Mouse (Mus musculus) kidney, embryonic 14.5 days (tissue): ENCODE results near the gene Rnf168. TPM values are rescaled to one million over a fixed set of nuclear protein-coding genes. Genes with fewer than 3 reads are reported as not detected.
"Not testable (repeated sequence)": the region's sequence is repeated elsewhere in the genome, so short reads cannot be mapped to it uniquely, and the experiment has no call there.

Source experiments
- ATAC-seq: fragments of 200-750 bp; cut with Nextera tagmentation; 2 replicates; pipeline ENCODE4 v1.8.0; 2017; ENCODE audit warnings: moderate number of reproducible peaks, mild to moderate bottlenecking, moderate TSS enrichment, moderate library complexity; ENCODE audit not compliant: low FRiP score, low TSS enrichment
- H3K27ac ChIP-seq: fragments of 300-500 bp; sonication (generic); 2 replicates; pipeline ENCODE4 v1.5.1; 2014; ENCODE audit warnings: low read depth, mild to moderate bottlenecking, low read length, moderate library complexity, mixed read lengths
- H3K27me3 ChIP-seq: fragments of 300-500 bp; sonication (generic); 2 replicates; pipeline ENCODE4 v1.6.1; 2014; ENCODE audit warnings: mild to moderate bottlenecking, low read length; ENCODE audit not compliant: control insufficient read depth, insufficient read depth
- H3K36me3 ChIP-seq: fragments of 300-500 bp; sonication (generic); 2 replicates; pipeline ENCODE4 v1.6.1; 2014; ENCODE audit warnings: low read length, mixed read lengths; ENCODE audit not compliant: control insufficient read depth, insufficient read depth
- H3K4me1 ChIP-seq: fragments of 300-500 bp; sonication (generic); 2 replicates; pipeline ENCODE4 v1.6.1; 2014; ENCODE audit warnings: low read length, mixed read lengths; ENCODE audit not compliant: control insufficient read depth, insufficient read depth
- H3K4me2 ChIP-seq: fragments of 300-500 bp; sonication (generic); replicated peaks from 2 replicates; pipeline ENCODE4 v1.6.1; 2014; ENCODE audit warnings: low read depth, mild to moderate bottlenecking, low read length
- H3K4me3 ChIP-seq: fragments of 300-500 bp; sonication (generic); 2 replicates; pipeline ENCODE4 v1.5.1; 2014; ENCODE audit warnings: mild to moderate bottlenecking, low read length
- H3K9ac ChIP-seq: fragments of 300-500 bp; sonication (generic); 2 replicates; pipeline ENCODE4 v1.6.1; 2014; ENCODE audit warnings: low read depth, mild to moderate bottlenecking, low read length, moderate library complexity
- H3K9me3 ChIP-seq: fragments of 300-500 bp; sonication (generic); 2 replicates; pipeline ENCODE4 v1.6.1; 2016; ENCODE audit warnings: low read length; ENCODE audit not compliant: control insufficient read depth
- WGBS: fragments of 180-500 bp; shearing (Covaris S2); extraction: QIAGEN DNeasy Blood & Tissue Kit; methylation state at CpG from one replicate; pipeline ENCODE4 v1.1.7; 2014; 5-methylcytosine and 5-hydroxymethylcytosine counted together
- polyA plus RNA-seq: library from polyadenylated mRNA; unstranded; fragments of >200 nt; fragmentation: Nextera tagmentation; extraction: Ambion mirVana; gene quantifications from 2 replicates; pipeline ENCODE4 v1.2.1, GENCODE M21; 2014

Rnf168 gene
- polyA plus RNA-seq, 1 experiment from 2014 or later = 32.6 TPM

DNA sequence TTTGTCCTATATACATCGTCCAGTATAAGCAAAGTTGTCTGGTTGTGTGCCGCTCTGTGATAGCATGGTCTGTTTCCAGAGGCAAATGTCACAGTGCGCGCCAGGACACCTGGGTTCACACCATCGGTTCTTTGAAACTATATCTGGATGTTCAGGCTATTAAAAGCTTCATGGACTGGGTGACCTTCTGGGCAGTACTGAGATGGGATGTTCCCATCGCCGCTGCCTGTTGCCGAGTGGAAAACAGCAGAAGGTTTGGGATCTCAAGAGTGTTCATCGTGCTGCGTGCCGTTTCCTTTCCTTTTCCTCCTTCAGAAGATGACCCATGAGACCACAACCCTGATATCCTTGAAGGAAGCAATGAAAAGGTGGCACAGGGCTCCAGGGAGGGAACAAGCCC lies 6.0 kb upstream of the Rnf168 start, which contains the start of gene Smco1:
TSS of gene Smco1 (plus strand) at position 178 of the 400 bp plus-strand sequence.
- Histone ChIP-seq H3K4me3 (no peak within 1 kb of the TSS), H3K36me3 (no peaks in the 10 kb centered on the region), H3K4me2 (no peak within 1 kb of the TSS), H3K27me3 (no peaks in the 10 kb centered on the region), H3K4me1 (no peaks in the 10 kb centered on the region), H3K9ac (no peak within 1 kb of the TSS), H3K9me3 (no peaks in the 10 kb centered on the region), H3K27ac (no peak within 1 kb of the TSS)
- 84% methylated on average over 11 of the region's 11 CpGs for WGBS
- ATAC-seq = no peak

DNA sequence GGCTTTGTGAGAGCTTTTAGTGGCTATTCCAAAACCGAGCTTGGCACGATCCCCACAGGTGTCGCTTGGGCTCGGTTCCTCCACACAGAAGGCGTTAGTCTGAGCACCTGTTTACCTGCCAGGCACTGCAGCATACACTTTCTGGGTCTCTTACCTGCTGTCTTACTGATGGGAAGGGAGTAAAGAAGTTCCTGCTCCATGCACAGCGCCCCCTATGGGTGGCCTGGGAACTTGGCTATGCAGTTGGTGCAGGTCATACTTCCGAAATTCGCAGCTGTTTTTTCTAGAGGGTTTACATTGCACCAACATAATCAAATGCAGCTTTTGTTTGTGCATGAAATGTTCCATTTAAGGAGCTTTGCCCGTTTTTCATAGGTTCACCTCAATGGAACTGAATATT lies 3.9 kb upstream of the Rnf168 start:
- H3K9me3 ChIP-seq = no peaks in the 10 kb centered on the region
- no peaks in the 10 kb centered on the region for H3K36me3 ChIP-seq
- H3K27me3 ChIP-seq = no peaks in the 10 kb centered on the region
- H3K4me2 ChIP-seq = no peak overlapping the region
- no peak overlapping the region for H3K9ac ChIP-seq
- no peak overlapping the region for H3K4me3 ChIP-seq
- ATAC-seq = no peak
- no peaks in the 10 kb centered on the region; the same call in 1 of the 2 replicates for H3K4me1 ChIP-seq
- 57% methylated on average over 9 of the region's 9 CpGs for WGBS
- no peak overlapping the region for H3K27ac ChIP-seq

DNA sequence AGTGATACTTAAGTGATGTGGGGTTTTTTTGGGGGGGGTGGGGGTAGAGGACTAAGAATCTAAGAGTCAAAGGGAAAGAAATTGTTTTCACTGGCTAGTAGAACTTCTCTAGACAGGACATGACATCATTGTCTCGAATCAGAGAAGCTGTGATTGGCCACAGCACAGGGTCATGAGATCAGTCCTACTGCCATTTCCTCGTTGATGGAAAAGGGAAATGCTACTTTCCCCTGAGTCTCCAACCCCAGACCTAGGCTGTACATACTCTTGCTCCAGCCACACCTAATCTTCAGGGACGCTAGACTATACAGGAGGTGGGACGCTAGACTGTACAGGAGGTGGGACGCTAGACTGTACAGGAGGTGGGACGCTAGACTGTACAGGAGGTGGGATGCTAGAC lies 2.2 kb upstream of the Rnf168 start:
- 89% methylated on average over 6 of the region's 6 CpGs for WGBS
- no peak for ATAC-seq
- Histone ChIP-seq H3K4me2 (no peak overlapping the region), H3K9me3 (peaks cover 5% of the 10 kb centered on the region; the same call in 1 of the 2 replicates), H3K27me3 (no peaks in the 10 kb centered on the region), H3K4me1 (peaks cover 6% of the 10 kb centered on the region; the same call in 1 of the 2 replicates), H3K4me3 (no peak overlapping the region), H3K36me3 (no peaks in the 10 kb centered on the region; the same call in 1 of the 2 replicates), H3K9ac (no peak overlapping the region), H3K27ac (no peak overlapping the region)

GRCm38 (mm10) chr16:32275830-32276229 lies 1.4 kb upstream of the Rnf168 start:
- Histone ChIP-seq H3K27ac (no peak overlapping the region), H3K4me2 (no peak overlapping the region), H3K4me1 (peaks cover 6% of the 10 kb centered on the region; the same call in 1 of the 2 replicates), H3K9ac (no peak overlapping the region), H3K27me3 (no peaks in the 10 kb centered on the region), H3K36me3 (peaks cover 3% of the 10 kb centered on the region; the same call in 1 of the 2 replicates), H3K4me3 (no peak overlapping the region), H3K9me3 (peaks cover 7% of the 10 kb centered on the region; the same call in 1 of the 2 replicates)
- ATAC-seq = no peak
- 69% methylated on average over 1 of the region's 1 CpGs for WGBS

DNA sequence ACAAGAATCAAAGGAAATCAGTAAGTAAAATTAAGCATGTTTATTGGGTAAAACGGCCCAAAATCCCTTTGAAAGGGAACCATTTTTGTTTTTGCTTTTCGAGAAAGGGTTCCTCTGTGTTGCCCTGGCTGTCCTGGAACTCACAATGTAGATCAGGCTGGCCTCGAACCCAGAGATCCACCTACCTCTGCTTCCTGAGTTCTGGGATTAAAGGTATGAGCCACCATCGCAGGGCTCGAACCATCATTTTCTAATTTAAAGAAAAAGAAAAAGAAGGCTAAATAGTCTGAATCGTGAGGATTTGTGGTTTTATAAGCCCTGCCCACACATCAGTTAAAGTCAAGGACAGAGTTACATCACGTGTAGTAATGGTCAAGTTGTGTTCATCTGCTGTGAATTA lies 1.1 kb downstream of the Rnf168 start:
- Histone ChIP-seq H3K4me3 (peak overlapping the region; percentile 87), H3K4me1 (peaks cover 6% of the 10 kb centered on the region; the same call in 1 of the 2 replicates), H3K9ac (peak overlapping the region; percentile 94), H3K9me3 (peaks cover 7% of the 10 kb centered on the region; the same call in 1 of the 2 replicates), H3K4me2 (peak overlapping the region; percentile 54), H3K27ac (peak overlapping the region; percentile 97; the same call in 1 of the 2 replicates), H3K27me3 (no peaks in the 10 kb centered on the region), H3K36me3 (peaks cover 13% of the 10 kb centered on the region; the same call in 1 of the 2 replicates)
- 54% methylated on average over 7 of the region's 7 CpGs for WGBS
- no peak for ATAC-seq

DNA sequence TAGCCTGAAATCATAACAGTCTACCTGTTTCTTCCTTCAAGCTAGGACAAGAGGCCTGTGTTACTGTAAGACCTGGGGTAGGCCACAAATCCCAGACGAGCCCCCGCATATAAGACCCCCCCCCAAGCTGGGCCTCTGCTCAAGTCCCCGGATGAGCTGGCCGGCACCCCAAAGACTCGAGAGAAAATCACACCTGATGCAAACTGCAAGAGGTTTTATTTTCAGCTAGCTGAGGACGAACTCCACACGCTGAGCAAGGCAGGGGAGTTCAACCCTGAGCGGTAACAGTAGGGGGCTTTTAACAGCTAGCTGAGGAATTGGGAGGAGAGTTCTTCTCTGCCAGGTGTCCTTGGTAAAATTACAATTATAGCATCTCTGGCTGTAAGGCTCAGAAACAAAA lies 3.0 kb downstream of the Rnf168 start:
- H3K9me3 ChIP-seq = peaks cover 7% of the 10 kb centered on the region; the same call in 1 of the 2 replicates
- peaks cover 6% of the 10 kb centered on the region; the same call in 1 of the 2 replicates for H3K4me1 ChIP-seq
- H3K36me3 ChIP-seq = peaks cover 31% of the 10 kb centered on the region
- WGBS = 95% methylated on average over 8 of the region's 8 CpGs
- H3K27ac ChIP-seq = no peak overlapping the region
- no peak overlapping the region for H3K9ac ChIP-seq
- H3K4me3 ChIP-seq = no peak overlapping the region; the same call in 1 of the 2 replicates
- H3K27me3 ChIP-seq = no peaks in the 10 kb centered on the region
- no peak for ATAC-seq
- H3K4me2 ChIP-seq = no peak overlapping the region

GRCm38 (mm10) chr16:32282608-32283007 lies 5.3 kb downstream of the Rnf168 start:
- no peak for ATAC-seq

GRCm38 (mm10) chr16:32291821-32292220 lies 14.6 kb downstream of the Rnf168 start:
- H3K36me3 ChIP-seq = peaks cover 52% of the 10 kb centered on the region
- no peak for ATAC-seq
- H3K4me2 ChIP-seq = no peak overlapping the region
- H3K9ac ChIP-seq = no peak overlapping the region
- WGBS = 97% methylated on average over 4 of the region's 4 CpGs
- H3K9me3 ChIP-seq = no peaks in the 10 kb centered on the region
- H3K4me1 ChIP-seq = no peaks in the 10 kb centered on the region
- H3K27ac ChIP-seq = no peak overlapping the region
- H3K4me3 ChIP-seq = no peak overlapping the region
- no peaks in the 10 kb centered on the region for H3K27me3 ChIP-seq

More at GRCm38 (mm10) chr16:32282608-32283007, 5.3 kb downstream of the Rnf168 start:
- H3K27me3 ChIP-seq = no peaks in the 10 kb centered on the region
- H3K4me3 ChIP-seq = no peak overlapping the region
- H3K4me1 ChIP-seq = 0 out of 2 replicates have a peak, but pooled peaks cover 6% of the 10 kb centered on the region
- H3K4me2 ChIP-seq = no peak overlapping the region
- no peak overlapping the region for H3K27ac ChIP-seq
- peaks cover 53% of the 10 kb centered on the region for H3K36me3 ChIP-seq
- no peak overlapping the region for H3K9ac ChIP-seq
- peaks cover 7% of the 10 kb centered on the region; the same call in 1 of the 2 replicates for H3K9me3 ChIP-seq

- not testable (repeated sequence) for H3K9ac ChIP-seq, H3K4me2 ChIP-seq, H3K9me3 ChIP-seq, H3K4me1 ChIP-seq, H3K4me3 ChIP-seq, H3K27me3 ChIP-seq, ATAC-seq, H3K27ac ChIP-seq
- WGBS = 98% methylated on average over 4 of the region's 4 CpGs
- H3K36me3 ChIP-seq = peaks cover 45% of the 10 kb centered on the region
Observed at GRCm38 (mm10) chr16:32299617-32300016, 22.4 kb downstream of the Rnf168 start.
